Mouse (Mus musculus) forebrain, embryonic 11.5 days (tissue): Measurements from ENCODE around the gene Limch1. TPM values are rescaled to one million over a fixed set of nuclear protein-coding genes. Genes with fewer than 3 reads are reported as not detected.
A peak's percentile ranks its signal among the peaks of the same experiment; 100 is the strongest.

Source experiments
- ATAC-seq: fragments of 200-750 bp; cut with Nextera tagmentation; replicated peaks from 2 replicates; pipeline ENCODE4 v1.8.0; 2017; ENCODE audit warnings: moderate TSS enrichment; ENCODE audit not compliant: low FRiP score
- DNase-seq: peaks from one replicate; pipeline ENCODE4 v3.0.0-alpha.2; 2017; ENCODE audit warnings: low spot score
- H3K27ac ChIP-seq: fragments of 300-500 bp; sonication (generic); 2 replicates; pipeline ENCODE4 v1.5.1; 2014; ENCODE audit warnings: low read depth, low read length
- H3K27me3 ChIP-seq: fragments of 300-500 bp; sonication (generic); 2 replicates; pipeline ENCODE4 v1.6.1; 2014; ENCODE audit warnings: mild to moderate bottlenecking, low read length, mixed read lengths; ENCODE audit not compliant: control insufficient read depth, insufficient read depth
- H3K36me3 ChIP-seq: fragments of 300-500 bp; sonication (generic); 2 replicates; pipeline ENCODE4 v1.6.1; 2014; ENCODE audit warnings: mild to moderate bottlenecking, low read length, moderate library complexity, mixed read lengths; ENCODE audit not compliant: control insufficient read depth, insufficient read depth
- H3K4me1 ChIP-seq: fragments of 300-500 bp; sonication (generic); replicated peaks from 2 replicates; pipeline ENCODE4 v1.6.1; 2014; ENCODE audit warnings: low read length, mixed read lengths; ENCODE audit not compliant: control insufficient read depth, insufficient read depth
- H3K4me2 ChIP-seq: fragments of 300-500 bp; sonication (generic); 2 replicates; pipeline ENCODE4 v1.6.1; 2014; ENCODE audit warnings: low read depth, mild to moderate bottlenecking, low read length, moderate library complexity, mixed read lengths; ENCODE audit not compliant: severe bottlenecking
- H3K4me3 ChIP-seq: fragments of 300-500 bp; sonication (generic); 2 replicates; pipeline ENCODE4 v1.5.1; 2014; ENCODE audit warnings: low read depth, low read length
- H3K9ac ChIP-seq: fragments of 300-500 bp; sonication (generic); 2 replicates; pipeline ENCODE4 v1.6.1; 2014; ENCODE audit warnings: low read length
- H3K9me3 ChIP-seq: fragments of 300-500 bp; sonication (generic); 2 replicates; pipeline ENCODE4 v1.6.1; 2016; ENCODE audit warnings: low read length, mixed read lengths; ENCODE audit not compliant: control insufficient read depth
- WGBS: fragments of 180-500 bp; shearing (Covaris S2); extraction: QIAGEN DNeasy Blood & Tissue Kit; methylation state at CpG from one replicate; pipeline ENCODE4 v1.1.7; 2014; 5-methylcytosine and 5-hydroxymethylcytosine counted together
- polyA plus RNA-seq: library from polyadenylated mRNA; unstranded; fragments of >200 nt; fragmentation: Nextera tagmentation; extraction: Ambion mirVana; gene quantifications from 2 replicates; pipeline ENCODE4 v1.2.1, GENCODE M21; 2014

Limch1 gene
- polyA plus RNA-seq, 1 experiment from 2014 or later = 41.7 TPM

DNA sequence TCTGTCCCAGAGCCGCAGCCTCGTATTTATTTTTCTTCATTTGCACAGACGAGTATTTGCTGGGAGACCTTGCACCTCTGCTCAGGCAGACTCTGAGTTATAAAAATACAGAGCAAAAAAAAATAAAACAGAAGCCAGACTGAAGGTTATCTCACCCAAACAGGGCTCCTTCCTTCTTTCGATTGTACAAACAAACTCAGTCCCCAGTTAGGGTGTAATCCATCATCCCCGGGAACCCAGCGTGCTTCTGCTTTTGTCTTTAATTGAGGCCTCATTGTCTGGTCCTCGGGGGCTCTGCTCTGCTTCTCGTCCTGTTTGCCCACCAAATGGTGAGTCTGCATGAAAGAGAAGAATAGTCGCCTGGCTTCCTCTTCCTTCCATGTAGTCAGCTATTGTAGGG, 54.6 kb downstream of the Limch1 start:
- no peak overlapping the region for H3K27ac ChIP-seq
- 29% methylated on average over 9 of the region's 9 CpGs for WGBS
- H3K4me3 ChIP-seq = no peak overlapping the region
- H3K36me3 ChIP-seq = no peaks in the 10 kb centered on the region
- DNase-seq (no peak), ATAC-seq (no peak)
- H3K4me2 ChIP-seq = no peak overlapping the region
- H3K9ac ChIP-seq = no peak overlapping the region
- H3K4me1 ChIP-seq = peaks cover 6% of the 10 kb centered on the region; the same call in 1 of the 2 replicates
- no peaks in the 10 kb centered on the region for H3K27me3 ChIP-seq
- H3K9me3 ChIP-seq = no peaks in the 10 kb centered on the region

- H3K36me3 ChIP-seq = no peaks in the 10 kb centered on the region
- H3K4me1 ChIP-seq = peaks cover 6% of the 10 kb centered on the region; the same call in 1 of the 2 replicates
- ATAC-seq = no peak
- H3K27ac ChIP-seq = no peak overlapping the region
- no peak overlapping the region for H3K9ac ChIP-seq
- DNase-seq = no peak
- no peaks in the 10 kb centered on the region for H3K27me3 ChIP-seq
- no peak overlapping the region for H3K4me2 ChIP-seq
- no peak overlapping the region for H3K4me3 ChIP-seq
- WGBS = 90% methylated on average over 6 of the region's 6 CpGs
- H3K9me3 ChIP-seq = no peaks in the 10 kb centered on the region
Measured at GRCm38 (mm10) chr5:66800977-66801376, 55.4 kb downstream of the Limch1 start.

DNA sequence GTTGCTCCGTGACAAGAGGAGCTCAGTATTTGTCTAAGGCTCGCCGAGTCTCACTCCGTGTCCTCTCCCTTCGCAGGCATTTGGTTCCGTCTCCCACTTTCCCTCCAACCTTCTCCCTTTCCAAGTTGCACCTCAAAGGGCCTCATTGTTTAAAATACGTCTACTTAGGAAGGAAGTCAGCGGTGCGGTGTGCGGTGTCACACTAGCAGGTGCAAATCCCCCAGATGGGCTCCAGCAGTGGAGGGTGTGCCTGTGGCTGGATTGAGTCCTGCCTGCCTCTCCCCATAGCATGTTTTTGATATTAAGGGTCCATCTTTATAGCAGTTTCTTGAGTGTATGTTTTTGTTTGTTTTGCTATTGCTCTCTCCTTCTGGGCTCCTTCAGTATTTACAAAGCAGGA, 56.6 kb downstream of the Limch1 start:
- WGBS = 79% methylated on average over 10 of the region's 10 CpGs
- Histone ChIP-seq H3K9me3 (no peaks in the 10 kb centered on the region), H3K4me1 (peaks cover 12% of the 10 kb centered on the region; the same call in 1 of the 2 replicates), H3K9ac (no peak overlapping the region), H3K27me3 (no peaks in the 10 kb centered on the region), H3K4me3 (no peak overlapping the region), H3K4me2 (no peak overlapping the region), H3K27ac (no peak overlapping the region), H3K36me3 (no peaks in the 10 kb centered on the region)
- DNase-seq = no peak
- no peak for ATAC-seq

- DNase-seq (no peak), ATAC-seq (0 out of 2 replicates have a peak, but pooled peaks have one; percentile 30)
- H3K27ac ChIP-seq = no peak overlapping the region
- H3K4me1 ChIP-seq = peaks cover 9% of the 10 kb centered on the region; the same call in 1 of the 2 replicates
- H3K36me3 ChIP-seq = no peaks in the 10 kb centered on the region
- WGBS = 82% methylated on average over 7 of the region's 7 CpGs
- no peak overlapping the region for H3K4me2 ChIP-seq
- H3K27me3 ChIP-seq = no peaks in the 10 kb centered on the region
- H3K9me3 ChIP-seq = no peaks in the 10 kb centered on the region
- H3K4me3 ChIP-seq = no peak overlapping the region
- H3K9ac ChIP-seq = no peak overlapping the region
Measured at GRCm38 (mm10) chr5:66806335-66806734, 60.7 kb downstream of the Limch1 start.

DNA sequence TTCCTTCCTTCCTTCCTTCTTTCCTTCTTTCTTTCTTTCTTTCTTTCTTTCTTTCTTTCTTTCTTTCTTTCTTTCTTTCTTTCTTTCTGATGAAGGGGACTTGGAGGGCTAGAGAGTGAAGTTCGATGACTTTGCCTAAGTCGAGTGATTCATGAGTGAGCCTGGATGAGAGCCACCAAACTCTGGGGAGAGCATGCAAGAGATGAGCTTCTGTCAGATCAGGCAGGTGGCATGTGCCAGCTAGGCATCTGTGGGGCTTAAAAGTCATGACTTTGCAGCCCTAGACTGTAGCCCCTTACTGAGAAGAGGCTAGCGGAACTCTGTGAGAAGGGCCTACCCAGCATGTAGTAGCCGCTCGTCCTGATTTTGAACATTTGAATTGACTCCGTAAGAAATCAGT, 62.1 kb downstream of the Limch1 start:
- Histone ChIP-seq H3K4me3 (no peak overlapping the region), H3K4me1 (peaks cover 9% of the 10 kb centered on the region; the same call in 1 of the 2 replicates), H3K9ac (no peak overlapping the region), H3K36me3 (no peaks in the 10 kb centered on the region), H3K9me3 (no peaks in the 10 kb centered on the region), H3K27me3 (no peaks in the 10 kb centered on the region), H3K27ac (no peak overlapping the region), H3K4me2 (no peak overlapping the region)
- no peak for ATAC-seq
- WGBS = 92% methylated on average over 6 of the region's 6 CpGs
- DNase-seq = no peak

DNA sequence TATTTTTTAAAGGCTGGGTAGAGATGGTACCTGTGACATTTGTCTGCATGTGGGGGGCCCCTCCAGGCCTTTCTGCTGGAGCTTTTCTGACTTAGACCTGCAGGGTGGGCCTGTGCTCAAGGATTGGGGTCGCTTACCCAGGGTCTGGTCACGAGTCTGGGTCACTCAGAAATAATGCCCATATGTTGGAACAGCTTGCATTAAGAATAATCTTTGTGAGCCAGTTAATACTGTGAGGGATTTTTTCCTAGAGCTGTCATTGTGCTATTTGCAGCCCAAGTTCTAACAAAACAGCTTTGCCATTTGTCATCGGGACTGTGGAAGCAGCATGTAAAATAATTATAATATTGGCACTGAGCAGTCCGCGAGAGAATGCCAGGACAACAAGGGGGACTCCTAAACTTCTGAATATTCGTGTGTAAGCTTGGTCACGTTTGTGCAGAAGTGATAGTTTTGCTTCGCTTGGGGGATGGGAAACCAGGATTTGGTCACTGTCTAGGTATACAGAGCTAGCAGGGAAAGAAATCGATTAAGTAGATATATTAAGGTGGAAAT, 63.5 kb downstream of the Limch1 start:
- Histone ChIP-seq H3K36me3 (no peaks in the 10 kb centered on the region), H3K4me2 (no peak overlapping the region), H3K4me1 (peaks cover 9% of the 10 kb centered on the region; the same call in 1 of the 2 replicates), H3K4me3 (no peak overlapping the region), H3K9ac (no peak overlapping the region), H3K27me3 (no peaks in the 10 kb centered on the region), H3K27ac (no peak overlapping the region), H3K9me3 (no peaks in the 10 kb centered on the region)
- WGBS = 75% methylated on average over 9 of the region's 9 CpGs
- DNase-seq = no peak
- no peak for ATAC-seq

DNA sequence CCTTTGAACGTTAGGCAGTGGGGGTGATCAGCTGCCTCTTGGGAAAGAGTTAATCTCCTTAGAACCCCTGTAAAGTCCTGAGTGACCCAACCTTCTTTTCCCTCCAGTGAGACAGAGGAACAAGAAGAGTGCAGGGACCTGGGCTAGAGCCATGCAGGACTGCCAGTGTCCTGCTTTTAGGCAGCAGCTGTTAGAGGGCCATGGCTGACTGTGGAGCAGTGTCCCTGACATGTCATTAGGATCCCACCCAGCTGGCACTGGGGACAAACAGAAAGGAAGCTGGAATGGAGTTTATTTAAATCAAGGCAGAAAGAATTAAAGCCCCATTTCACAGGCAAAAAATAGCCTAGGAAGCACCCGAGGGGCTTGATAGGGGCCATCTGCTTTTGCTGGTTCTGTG, 64.8 kb downstream of the Limch1 start:
- ATAC-seq (no peak), DNase-seq (no peak)
- H3K9ac ChIP-seq = no peak overlapping the region
- peaks cover 9% of the 10 kb centered on the region; the same call in 1 of the 2 replicates for H3K4me1 ChIP-seq
- 63% methylated on average over 2 of the region's 2 CpGs for WGBS
- H3K4me3 ChIP-seq = no peak overlapping the region
- no peak overlapping the region for H3K4me2 ChIP-seq
- no peaks in the 10 kb centered on the region for H3K27me3 ChIP-seq
- no peaks in the 10 kb centered on the region for H3K36me3 ChIP-seq
- H3K9me3 ChIP-seq = no peaks in the 10 kb centered on the region
- no peak overlapping the region for H3K27ac ChIP-seq

- WGBS = 85% methylated on average over 3 of the region's 3 CpGs
- ATAC-seq = no peak
- Histone ChIP-seq H3K36me3 (no peaks in the 10 kb centered on the region), H3K27me3 (no peaks in the 10 kb centered on the region), H3K9me3 (no peaks in the 10 kb centered on the region), H3K9ac (no peak overlapping the region), H3K4me1 (peaks cover 5% of the 10 kb centered on the region; the same call in 1 of the 2 replicates), H3K4me3 (no peak overlapping the region), H3K27ac (no peak overlapping the region), H3K4me2 (no peak overlapping the region)
- no peak for DNase-seq
Measured at GRCm38 (mm10) chr5:66814674-66815073, 69.0 kb downstream of the Limch1 start.

GRCm38 (mm10) chr5:66815877-66816276, 70.2 kb downstream of the Limch1 start:
- H3K9me3 ChIP-seq = no peaks in the 10 kb centered on the region
- no peaks in the 10 kb centered on the region for H3K36me3 ChIP-seq
- H3K4me1 ChIP-seq = peaks cover 5% of the 10 kb centered on the region; the same call in 1 of the 2 replicates
- no peak overlapping the region for H3K4me3 ChIP-seq
- no peak for ATAC-seq
- no peak overlapping the region for H3K4me2 ChIP-seq
- H3K27me3 ChIP-seq = no peaks in the 10 kb centered on the region
- WGBS = 24% methylated on average over 6 of the region's 6 CpGs
- H3K27ac ChIP-seq = no peak overlapping the region
- DNase-seq = no peak
- no peak overlapping the region for H3K9ac ChIP-seq
